ENCODE assay signal across 9 mouse cellular contexts in genomic region chr19:40402155-40402963, GRCm38 (mm10).
DNase-seq lines count a peak whose midpoint lies in the region; ATAC-seq and TF ChIP-seq lines count a peak whose summit lies in the region.
"Had no signal": no experiment of that assay in that cellular context is flagged by ENCODE, and none has a peak within 500 bp of the region (broad histone marks: within the 10 kb centered on the region; RNA-seq: fewer than 3 reads in every experiment).

No protein-coding gene starts in this region.

- peak overlapping the region; percentile 4; the same call in 1 of the 2 replicates for H3K4me2 ChIP-seq in heart, embryonic 13.5 days
- peak overlapping the region; percentile 2; the same call in 1 of the 2 replicates for H3K4me2 ChIP-seq in stomach, embryonic 14.5 days (replicated peaks; ENCODE audit: low read depth, low read length)

- WGBS in kidney, adult 2 months = 22% methylated on average over 15 of the region's 15 CpGs
- WGBS in heart, embryonic 13.5 days = 50% methylated on average over 15 of the region's 15 CpGs
- WGBS in stomach, embryonic 14.5 days = 23% methylated on average over 15 of the region's 15 CpGs
- WGBS in cerebellum, adult 2 months = 88% methylated on average over 15 of the region's 15 CpGs

- no peaks in the 10 kb centered on the region for H3K36me3 ChIP-seq in kidney, adult 2 months (ENCODE audit: control insufficient read depth, insufficient read depth, low read length)
- H3K36me3 ChIP-seq in heart, embryonic 13.5 days = peaks cover 17% of the 10 kb centered on the region
- no peaks in the 10 kb centered on the region for H3K36me3 ChIP-seq in stomach, embryonic 14.5 days (ENCODE audit: control insufficient read depth, insufficient read depth, low read length)

- no peak for TF ChIP-seq POLR2A in kidney, adult 2 months (IDR thresholded peaks at IDR 0.05; ENCODE audit: low read depth, low read length)
- TF ChIP-seq POLR2A in cerebellum, adult 2 months (IDR thresholded peaks at IDR 0.05; ENCODE audit: borderline replicate concordance, insufficient read depth, low read length) = no peak

- no peak overlapping the region for H3K4me3 ChIP-seq in kidney, adult 2 months (ENCODE audit: insufficient read depth, low read depth, low read length)
- no peak overlapping the region for H3K4me3 ChIP-seq in heart, embryonic 13.5 days
- H3K4me3 ChIP-seq in stomach, embryonic 14.5 days (ENCODE audit: low read depth, low read length) = no peak overlapping the region
- H3K4me3 ChIP-seq in cerebellum, adult 2 months (replicated peaks; ENCODE audit: insufficient read depth, low read depth, low read length) = no peak overlapping the region
- H3K4me3 ChIP-seq: layer of hippocampus, adult 2 months had no signal

- TF ChIP-seq CTCF in kidney, adult 2 months (conservative IDR thresholded peaks at IDR 0.05; ENCODE audit: insufficient read depth, insufficient read length, low read depth, low read length) = no peak
- no peak for TF ChIP-seq CTCF in cerebellum, adult 2 months (IDR thresholded peaks at IDR 0.05; ENCODE audit: borderline replicate concordance, insufficient read depth, low read depth, low read length)

- no peak overlapping the region for H3K9ac ChIP-seq in heart, embryonic 13.5 days
- no peak overlapping the region for H3K9ac ChIP-seq in stomach, embryonic 14.5 days (replicated peaks; ENCODE audit: low read depth, low read length)

- H3K27me3 ChIP-seq in kidney, adult 2 months (replicated peaks; ENCODE audit: control insufficient read depth, insufficient read depth, low read length) = no peaks in the 10 kb centered on the region
- no peaks in the 10 kb centered on the region for H3K27me3 ChIP-seq in heart, embryonic 13.5 days (replicated peaks)
- no peaks in the 10 kb centered on the region for H3K27me3 ChIP-seq in stomach, embryonic 14.5 days (ENCODE audit: control insufficient read depth, insufficient read depth, low read length)
- H3K27me3 ChIP-seq in cerebellum, adult 2 months (ENCODE audit: control insufficient read depth, insufficient read depth, low read length) = no peaks in the 10 kb centered on the region

- H3K9me3 ChIP-seq in heart, embryonic 13.5 days = no peaks in the 10 kb centered on the region
- no peaks in the 10 kb centered on the region for H3K9me3 ChIP-seq in stomach, embryonic 14.5 days (ENCODE audit: control insufficient read depth, low read depth, low read length)

- no peak for ATAC-seq in heart, embryonic 13.5 days (ENCODE audit: extremely low read depth, insufficient number of reproducible peaks, low FRiP score, low TSS enrichment)
- no peak for ATAC-seq in stomach, embryonic 14.5 days (ENCODE audit: insufficient number of reproducible peaks, insufficient read depth, low FRiP score, low read depth)

- DNase-seq in kidney, adult 2 months = peak; percentile 71
- DNase-seq in kidney, adult 11 months = no peak
- peak; percentile 71 to 73 for DNase-seq in kidney, postnatal 36 days
- DNase-seq in cerebellum, adult 2 months = no peak
- no peak for DNase-seq in ovary, postnatal 14 days (ENCODE audit: low spot score)
- DNase-seq in left cerebral cortex, adult 8-10 months (ENCODE audit: low spot score in 2 of 2) = no peak

- H3K4me1 ChIP-seq in kidney, adult 2 months (ENCODE audit: control insufficient read depth, insufficient read depth, low read length) = peaks cover 48% of the 10 kb centered on the region
- H3K4me1 ChIP-seq in heart, embryonic 13.5 days = peaks cover 56% of the 10 kb centered on the region
- peaks cover 26% of the 10 kb centered on the region; the same call in 1 of the 2 replicates for H3K4me1 ChIP-seq in stomach, embryonic 14.5 days (ENCODE audit: control insufficient read depth, insufficient read depth, low read length)
- 0 out of 2 replicates have a peak, but pooled peaks cover 3% of the 10 kb centered on the region for H3K4me1 ChIP-seq in cerebellum, adult 2 months (ENCODE audit: control insufficient read depth, insufficient read depth, low read length)

- peak overlapping the region; percentile 42 for H3K27ac ChIP-seq in kidney, adult 2 months (ENCODE audit: insufficient read depth, low read depth, low read length)
- H3K27ac ChIP-seq in heart, embryonic 13.5 days (replicated peaks) = peak overlapping the region; percentile 40
- no peak overlapping the region for H3K27ac ChIP-seq in stomach, embryonic 14.5 days (ENCODE audit: low read length)
- no peak overlapping the region for H3K27ac ChIP-seq in cerebellum, adult 2 months (ENCODE audit: insufficient read depth, low read length)

Comparison
In these comparisons a context has a peak if more than half of its experiments do, and no peak if none do; other contexts are left out.
1. DNase-seq: peak in kidney, adult 2 months (single experiment) and kidney, postnatal 36 days (2 of 2); none in kidney, adult 11 months (single experiment), cerebellum, adult 2 months (0 of 2), ovary, postnatal 14 days (single experiment) and left cerebral cortex, adult 8-10 months (0 of 2).
2. H3K27ac ChIP-seq: peak in kidney, adult 2 months (single experiment) and heart, embryonic 13.5 days (single experiment); none in stomach, embryonic 14.5 days (single experiment) and cerebellum, adult 2 months (single experiment).